Mouse (Mus musculus): Measurements from ENCODE around the gene Esrrg.

The Esrrg gene

DNA sequence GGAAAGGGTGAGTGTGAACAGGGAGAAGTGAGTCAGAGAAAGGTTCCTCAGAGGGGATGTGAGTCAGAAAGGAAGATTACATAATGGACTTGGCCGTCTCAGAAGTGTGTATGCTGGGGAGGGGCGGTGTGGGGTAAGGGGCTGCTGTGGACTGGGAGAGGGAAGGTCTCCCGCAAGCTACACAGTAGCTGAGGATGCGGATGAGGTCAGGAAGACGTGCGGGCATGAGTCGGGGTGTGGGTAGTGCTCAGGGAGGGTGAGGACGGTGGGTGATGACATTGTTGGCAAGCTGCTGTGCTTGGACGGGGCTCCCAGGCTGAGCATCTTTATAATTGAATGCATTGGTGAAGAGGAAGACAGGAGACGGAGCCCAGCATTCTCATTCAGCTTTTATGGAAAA is 192.2 kb downstream of the Esrrg start:
- no peak for DNase-seq (ENCODE audit: low read depth, low spot score)
- Histone ChIP-seq H3K36me3 (ENCODE audit: control insufficient read depth, insufficient read depth, low read length, poor library complexity, severe bottlenecking) (no peaks in the 10 kb centered on the region), H3K27me3 (ENCODE audit: control insufficient read depth, insufficient read depth, low read length, poor library complexity, severe bottlenecking) (no peaks in the 10 kb centered on the region)

DNA sequence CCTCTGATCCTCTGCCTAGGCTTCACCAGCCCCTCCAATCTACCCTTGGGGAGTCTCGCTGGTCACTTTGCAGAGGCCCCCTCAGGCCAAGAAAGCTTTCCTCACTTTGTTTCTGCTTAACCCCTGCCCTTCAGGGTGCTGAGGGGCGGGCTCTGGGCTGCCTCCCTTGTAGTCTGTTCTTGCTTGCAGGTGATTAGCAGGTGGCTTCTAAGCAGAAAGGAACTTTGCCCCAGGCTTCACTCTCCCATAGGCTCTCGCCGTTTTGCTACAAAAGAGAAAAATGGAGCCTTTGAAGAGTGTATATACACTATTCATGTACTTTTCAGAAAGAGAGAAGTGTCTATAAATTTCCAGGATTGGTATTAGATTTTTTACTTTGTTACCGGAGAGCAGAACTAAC is 195.0 kb downstream of the Esrrg start:
- H3K27me3 ChIP-seq (ENCODE audit: control insufficient read depth, insufficient read depth, low read length, poor library complexity, severe bottlenecking): no peaks in the 10 kb centered on the region
- no peak for DNase-seq (ENCODE audit: low read depth, low spot score)

DNA sequence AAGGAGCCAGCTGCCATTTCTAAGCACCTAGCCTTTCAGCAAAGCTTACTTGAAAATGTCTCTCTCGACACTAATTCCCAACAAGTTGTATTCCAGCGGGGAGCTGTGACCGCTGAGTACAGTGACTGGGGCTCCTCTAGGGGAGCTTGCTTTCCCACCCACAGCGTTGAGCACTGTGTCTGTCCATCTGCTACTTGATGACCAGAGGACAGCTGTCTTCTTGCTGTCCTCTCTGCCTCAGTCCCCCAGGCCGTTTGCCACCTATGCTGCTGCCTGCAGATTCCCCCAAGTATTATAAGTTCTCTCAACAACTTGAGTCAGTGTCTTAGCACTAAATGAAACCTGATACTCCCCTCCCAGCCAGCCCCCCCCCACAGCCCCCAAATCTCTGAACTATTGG is 195.4 kb downstream of the Esrrg start:
- no peak for DNase-seq (ENCODE audit: low read depth, low spot score)
- Histone ChIP-seq H3K36me3 (ENCODE audit: control insufficient read depth, insufficient read depth, low read length, poor library complexity, severe bottlenecking) (no peaks in the 10 kb centered on the region), H3K27me3 (ENCODE audit: control insufficient read depth, insufficient read depth, low read length, poor library complexity, severe bottlenecking) (no peaks in the 10 kb centered on the region)

More for the DNA sequence above, 195.0 kb downstream of the Esrrg start:
- no peaks in the 10 kb centered on the region for H3K36me3 ChIP-seq (ENCODE audit: control insufficient read depth, insufficient read depth, low read length, poor library complexity, severe bottlenecking)

DNA sequence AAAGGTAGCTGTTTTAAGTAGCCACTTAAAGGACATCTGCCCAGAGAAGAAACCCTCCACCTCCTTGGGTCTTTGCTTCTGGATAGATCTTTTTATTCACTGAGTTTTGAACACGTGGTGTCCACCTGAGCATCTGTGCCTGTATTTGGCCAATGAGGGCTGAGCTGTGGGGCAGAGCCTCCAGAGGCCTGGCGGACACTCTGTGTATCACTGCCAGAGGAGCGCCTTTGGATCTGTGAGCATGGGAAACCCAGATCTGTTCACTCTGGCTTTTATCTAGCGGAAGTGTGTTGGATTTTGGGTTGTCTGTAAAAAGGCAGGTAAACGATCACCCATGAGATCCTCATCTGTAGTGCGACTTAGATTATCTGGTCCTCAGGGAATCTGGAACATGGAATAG is 196.4 kb downstream of the Esrrg start:
- no peaks in the 10 kb centered on the region for H3K36me3 ChIP-seq (ENCODE audit: control insufficient read depth, insufficient read depth, low read length, poor library complexity, severe bottlenecking)
- no peaks in the 10 kb centered on the region for H3K27me3 ChIP-seq (ENCODE audit: control insufficient read depth, insufficient read depth, low read length, poor library complexity, severe bottlenecking)
- DNase-seq (ENCODE audit: low read depth, low spot score): no peak

DNA sequence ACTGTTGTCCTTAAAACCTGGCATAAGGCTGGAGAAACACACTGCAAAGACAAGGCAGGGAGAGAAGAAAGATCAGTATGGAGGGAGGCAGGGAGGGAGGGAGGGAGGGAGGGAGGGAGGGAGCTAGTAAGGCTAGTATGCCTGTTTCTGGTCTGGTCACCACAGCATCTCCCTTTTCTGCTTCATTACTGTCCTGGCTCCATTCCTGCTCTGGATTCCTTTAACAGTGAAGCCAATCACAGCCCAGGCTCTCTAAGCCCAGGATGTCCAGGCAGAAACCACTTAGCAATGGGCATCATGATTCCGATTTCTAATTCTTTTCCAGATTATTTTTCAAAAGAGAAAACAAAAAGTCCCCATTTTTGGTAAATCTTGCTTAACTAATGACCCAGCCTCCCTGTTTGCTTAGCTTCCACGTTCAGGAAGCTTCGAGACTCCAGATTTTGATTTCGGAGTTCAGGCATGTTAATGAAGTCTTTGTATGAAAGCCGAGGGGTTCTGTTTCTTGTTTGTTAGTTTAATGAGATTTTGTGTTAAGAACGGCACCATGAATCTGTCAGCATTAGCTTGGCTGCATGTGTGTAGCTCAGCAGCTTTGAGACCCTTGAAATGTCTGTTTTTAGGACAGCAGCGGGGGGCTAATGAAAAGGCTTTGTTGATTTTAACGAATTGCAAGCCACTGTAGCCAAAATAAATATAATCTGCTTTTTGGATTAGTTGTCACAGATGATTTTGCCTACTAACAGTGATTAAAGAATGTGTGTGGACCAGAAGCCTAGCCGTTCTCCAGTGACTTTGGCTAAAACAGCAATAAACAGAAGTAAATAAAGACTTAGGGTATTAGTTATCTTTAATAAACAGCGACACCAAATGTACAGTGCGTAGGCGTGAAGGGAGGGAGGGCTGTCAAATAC is 199.1 kb downstream of the Esrrg start:
- no peaks in the 10 kb centered on the region for H3K36me3 ChIP-seq (ENCODE audit: control insufficient read depth, insufficient read depth, low read length, poor library complexity, severe bottlenecking)
- no peak for DNase-seq (ENCODE audit: low read depth, low spot score)

DNA sequence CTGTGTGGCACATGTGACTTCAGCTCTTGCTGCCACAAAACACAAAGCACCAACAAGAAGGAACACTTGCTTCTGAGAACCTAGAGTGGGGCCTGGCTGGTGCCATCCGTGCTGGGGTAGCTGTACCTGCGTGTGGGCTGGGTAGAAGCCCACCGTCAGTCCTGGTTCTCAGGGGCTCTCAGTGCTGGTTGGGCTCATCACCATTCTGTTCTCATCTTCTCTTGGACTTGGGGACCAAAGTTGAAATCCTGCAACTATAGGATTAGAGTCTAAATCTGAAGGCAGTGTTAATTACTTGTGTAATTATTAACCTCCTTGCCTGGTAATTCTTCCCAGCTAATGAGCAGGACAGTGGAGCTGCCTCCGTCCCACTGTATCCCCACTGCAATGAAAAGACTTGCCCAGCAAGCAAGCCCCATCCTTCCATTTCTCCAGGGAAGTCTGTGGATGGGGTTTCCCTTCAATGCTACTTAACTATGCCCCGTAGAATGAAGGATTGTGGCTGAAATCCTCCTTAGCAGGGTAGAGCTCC is 199.9 kb downstream of the Esrrg start:
- no peaks in the 10 kb centered on the region for H3K36me3 ChIP-seq (ENCODE audit: control insufficient read depth, insufficient read depth, low read length, poor library complexity, severe bottlenecking)
- no peak for DNase-seq (ENCODE audit: low read depth, low spot score)
- no peaks in the 10 kb centered on the region for H3K27me3 ChIP-seq (ENCODE audit: control insufficient read depth, insufficient read depth, low read length, poor library complexity, severe bottlenecking)

More for the DNA sequence above, 199.1 kb downstream of the Esrrg start:
- H3K27me3 ChIP-seq (ENCODE audit: control insufficient read depth, insufficient read depth, low read length, poor library complexity, severe bottlenecking): no peaks in the 10 kb centered on the region

DNA sequence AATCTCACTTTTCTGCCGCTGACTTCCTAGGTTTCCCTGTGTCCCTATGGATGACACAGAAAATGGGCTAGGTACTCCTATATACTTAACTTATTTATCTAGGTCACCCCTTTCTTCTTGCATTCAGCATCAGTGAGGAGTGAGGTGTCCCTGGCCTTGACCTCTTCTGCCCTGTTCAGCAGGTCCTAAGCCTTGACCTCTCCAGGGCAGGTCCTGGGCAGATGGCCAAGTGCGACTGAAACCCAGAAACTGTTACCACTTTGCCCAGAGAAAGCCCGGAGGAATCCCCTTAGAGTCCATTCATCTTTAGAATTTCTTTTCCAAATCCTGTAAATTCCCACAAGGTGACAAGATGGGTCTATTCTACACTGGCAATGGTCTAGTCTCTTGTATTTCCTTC is 201.0 kb downstream of the Esrrg start:
- H3K36me3 ChIP-seq (ENCODE audit: control insufficient read depth, insufficient read depth, low read length, poor library complexity, severe bottlenecking): no peaks in the 10 kb centered on the region
- DNase-seq (ENCODE audit: low read depth, low spot score): no peak
- H3K27me3 ChIP-seq (ENCODE audit: control insufficient read depth, insufficient read depth, low read length, poor library complexity, severe bottlenecking): no peaks in the 10 kb centered on the region

DNA sequence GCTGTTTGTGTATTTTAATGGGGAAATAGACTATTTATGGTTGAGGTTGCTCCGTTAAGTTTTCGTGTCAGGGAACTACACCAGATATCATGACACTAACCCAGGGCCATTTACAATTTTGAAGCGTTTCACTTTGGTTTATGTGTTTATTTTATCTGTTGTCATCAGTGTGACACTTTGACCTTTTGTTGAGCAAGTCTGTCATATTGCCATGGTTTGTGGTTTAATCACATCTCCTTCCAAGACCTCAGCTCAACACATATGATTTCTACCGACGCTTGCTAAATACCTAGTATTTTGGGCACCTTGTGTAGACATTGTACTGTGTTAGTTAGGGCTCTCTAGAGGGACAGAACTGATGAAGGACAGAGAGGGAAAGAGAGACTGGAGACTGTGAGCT is 210.8 kb downstream of the Esrrg start:
- H3K27me3 ChIP-seq (ENCODE audit: control insufficient read depth, insufficient read depth, low read length, poor library complexity, severe bottlenecking): no peaks in the 10 kb centered on the region
- no peak for DNase-seq (ENCODE audit: low read depth, low spot score)
- H3K36me3 ChIP-seq (ENCODE audit: control insufficient read depth, insufficient read depth, low read length, poor library complexity, severe bottlenecking): no peaks in the 10 kb centered on the region

DNA sequence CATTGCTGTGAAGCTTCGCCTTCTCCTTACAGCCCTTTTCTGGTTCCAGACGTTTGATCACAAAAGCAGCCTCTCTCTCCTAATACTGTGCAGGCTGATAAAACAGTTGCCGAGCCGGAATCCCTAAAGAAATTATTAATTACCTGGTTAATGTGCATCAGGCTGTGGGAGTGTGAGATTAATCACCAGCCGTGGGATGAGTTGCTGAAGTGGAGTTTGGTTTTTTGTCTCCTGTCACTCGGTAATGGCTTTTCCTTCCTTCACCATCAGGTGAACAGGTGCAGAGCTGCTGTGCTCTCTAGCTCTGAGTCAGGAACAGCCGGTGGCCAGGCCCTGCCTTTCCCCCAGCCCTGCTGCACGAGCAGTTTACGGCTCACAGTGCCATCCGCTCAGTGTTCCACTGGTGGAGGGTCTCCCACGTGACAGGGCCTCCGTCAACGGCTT is 212.8 kb downstream of the Esrrg start:
- no peak for DNase-seq (ENCODE audit: low read depth, low spot score)
- no peaks in the 10 kb centered on the region for H3K36me3 ChIP-seq (ENCODE audit: control insufficient read depth, insufficient read depth, low read length, poor library complexity, severe bottlenecking)

DNA sequence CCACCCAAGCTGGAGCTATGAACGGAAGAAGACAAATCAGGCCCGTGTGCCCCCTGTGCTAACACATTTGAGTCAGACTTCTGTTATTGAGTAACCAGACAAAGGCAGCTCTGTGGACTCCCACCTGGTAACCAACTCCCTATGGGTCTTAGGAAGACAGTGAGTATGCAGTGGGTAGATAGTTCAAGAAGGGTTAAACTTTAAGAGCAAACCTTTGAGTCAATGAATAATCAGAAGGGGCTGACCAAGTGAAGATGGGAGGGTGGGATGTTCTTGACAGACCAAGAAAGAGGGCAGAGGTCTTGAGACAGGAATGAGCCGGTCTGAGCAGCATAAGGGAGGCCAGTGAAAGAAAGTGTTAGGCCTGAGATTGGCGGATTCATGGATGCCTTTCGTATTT is 214.8 kb downstream of the Esrrg start:
- Histone ChIP-seq H3K36me3 (ENCODE audit: control insufficient read depth, insufficient read depth, low read length, poor library complexity, severe bottlenecking) (no peaks in the 10 kb centered on the region), H3K27me3 (ENCODE audit: control insufficient read depth, insufficient read depth, low read length, poor library complexity, severe bottlenecking) (no peaks in the 10 kb centered on the region)
- no peak for DNase-seq (ENCODE audit: low read depth, low spot score)

More for the DNA sequence above, 212.8 kb downstream of the Esrrg start:
- H3K27me3 ChIP-seq (ENCODE audit: control insufficient read depth, insufficient read depth, low read length, poor library complexity, severe bottlenecking): no peaks in the 10 kb centered on the region

DNA sequence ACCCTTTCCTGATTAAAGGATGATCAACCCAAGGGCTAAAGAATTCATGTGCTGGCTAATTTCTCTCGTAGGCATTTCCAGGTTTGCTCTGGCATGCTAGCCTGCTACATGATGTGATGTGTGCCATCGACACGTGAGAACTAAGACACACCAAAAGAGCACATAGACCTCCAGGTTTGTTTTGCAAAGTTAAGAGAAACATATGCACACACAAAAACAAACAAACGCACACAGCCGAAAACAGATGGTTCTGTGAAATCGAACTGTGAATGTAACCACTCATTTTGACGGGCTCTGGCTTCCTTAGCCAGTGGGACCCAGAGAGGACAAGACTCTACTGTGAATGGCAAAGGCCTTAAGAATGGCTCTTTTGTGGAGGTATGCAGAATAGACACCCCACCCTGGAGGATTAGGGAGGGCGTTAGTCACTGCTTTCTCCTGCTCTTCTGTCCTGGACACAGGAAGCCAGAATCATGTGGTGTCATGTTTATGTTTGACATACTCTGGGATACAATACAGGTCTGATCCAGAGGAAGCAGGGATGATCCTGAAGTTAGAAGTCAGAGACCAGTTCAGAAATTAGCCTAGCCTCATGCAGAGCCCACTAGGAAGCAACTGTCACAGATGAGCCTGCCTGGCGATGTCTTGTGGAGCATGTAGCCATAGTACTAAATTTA is 217.0 kb downstream of the Esrrg start:
- H3K27me3 ChIP-seq (ENCODE audit: control insufficient read depth, insufficient read depth, low read length, poor library complexity, severe bottlenecking): no peaks in the 10 kb centered on the region
- no peaks in the 10 kb centered on the region for H3K36me3 ChIP-seq (ENCODE audit: control insufficient read depth, insufficient read depth, low read length, poor library complexity, severe bottlenecking)
- DNase-seq (ENCODE audit: low read depth, low spot score): no peak

DNA sequence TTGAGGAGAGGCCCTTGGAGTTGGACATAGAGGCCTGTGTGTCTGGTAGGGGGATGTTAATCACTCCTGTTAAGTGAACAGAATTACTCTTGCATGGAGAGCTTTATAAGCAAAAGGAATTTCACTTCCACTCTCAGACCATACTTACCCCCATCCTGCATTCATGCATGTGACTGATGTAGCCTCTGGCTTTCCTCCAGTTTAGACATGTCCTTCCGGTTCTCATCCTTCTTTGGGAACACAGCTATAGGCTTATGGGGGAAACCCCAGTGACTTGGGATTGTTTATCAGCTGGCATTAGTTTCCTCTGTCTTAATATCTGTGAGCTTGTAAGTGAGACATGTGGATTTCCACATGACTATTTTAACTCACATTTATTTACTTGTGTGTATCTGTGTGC is 217.5 kb downstream of the Esrrg start:
- H3K36me3 ChIP-seq (ENCODE audit: control insufficient read depth, insufficient read depth, low read length, poor library complexity, severe bottlenecking): no peaks in the 10 kb centered on the region
- DNase-seq (ENCODE audit: low read depth, low spot score): no peak

DNA sequence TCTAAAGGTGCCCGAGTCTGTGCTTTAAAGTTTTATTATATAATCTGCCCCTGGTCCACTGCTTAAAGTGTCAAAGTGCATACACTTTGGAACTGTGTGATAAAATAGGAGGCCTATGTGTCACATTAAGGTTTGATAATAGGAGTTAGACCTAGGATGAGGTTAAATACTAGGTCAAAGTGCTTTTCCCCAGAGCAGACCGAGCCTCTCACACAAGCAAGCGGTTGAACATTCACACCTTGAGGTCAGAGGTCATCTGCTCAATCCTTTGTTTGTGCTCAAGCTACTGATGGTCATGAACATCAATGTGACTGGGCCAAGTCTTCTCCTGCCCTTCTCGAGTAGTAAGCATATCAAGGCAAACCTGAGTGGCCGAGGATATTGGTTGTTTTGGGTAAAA is 218.3 kb downstream of the Esrrg start:
- Histone ChIP-seq H3K27me3 (ENCODE audit: control insufficient read depth, insufficient read depth, low read length, poor library complexity, severe bottlenecking) (no peaks in the 10 kb centered on the region), H3K36me3 (ENCODE audit: control insufficient read depth, insufficient read depth, low read length, poor library complexity, severe bottlenecking) (no peaks in the 10 kb centered on the region)
- no peak for DNase-seq (ENCODE audit: low read depth, low spot score)

More for the DNA sequence above, 217.5 kb downstream of the Esrrg start:
- no peaks in the 10 kb centered on the region for H3K27me3 ChIP-seq (ENCODE audit: control insufficient read depth, insufficient read depth, low read length, poor library complexity, severe bottlenecking)

DNA sequence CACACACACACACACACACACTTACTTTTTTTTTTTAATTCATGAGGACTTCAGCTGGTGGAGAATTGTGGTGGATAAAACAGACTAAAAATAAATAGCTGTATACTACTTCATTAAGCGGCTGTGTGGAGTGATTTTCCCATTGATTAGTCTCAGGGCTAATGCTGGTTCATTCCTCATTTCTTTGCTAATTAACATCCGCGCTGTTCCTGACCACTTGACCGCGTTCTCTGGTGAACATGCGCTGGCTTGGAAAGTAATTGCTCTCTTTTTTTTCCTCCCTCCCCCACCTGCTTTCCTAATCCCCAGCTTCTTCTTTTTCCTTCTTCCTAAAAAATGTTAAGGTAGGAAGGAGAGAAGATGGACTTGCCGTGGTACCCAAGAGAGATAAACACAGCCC is 222.3 kb downstream of the Esrrg start:
- H3K27me3 ChIP-seq (ENCODE audit: control insufficient read depth, insufficient read depth, low read length, poor library complexity, severe bottlenecking): no peaks in the 10 kb centered on the region
- DNase-seq (ENCODE audit: low read depth, low spot score): no peak
- H3K36me3 ChIP-seq (ENCODE audit: control insufficient read depth, insufficient read depth, low read length, poor library complexity, severe bottlenecking): no peaks in the 10 kb centered on the region

DNA sequence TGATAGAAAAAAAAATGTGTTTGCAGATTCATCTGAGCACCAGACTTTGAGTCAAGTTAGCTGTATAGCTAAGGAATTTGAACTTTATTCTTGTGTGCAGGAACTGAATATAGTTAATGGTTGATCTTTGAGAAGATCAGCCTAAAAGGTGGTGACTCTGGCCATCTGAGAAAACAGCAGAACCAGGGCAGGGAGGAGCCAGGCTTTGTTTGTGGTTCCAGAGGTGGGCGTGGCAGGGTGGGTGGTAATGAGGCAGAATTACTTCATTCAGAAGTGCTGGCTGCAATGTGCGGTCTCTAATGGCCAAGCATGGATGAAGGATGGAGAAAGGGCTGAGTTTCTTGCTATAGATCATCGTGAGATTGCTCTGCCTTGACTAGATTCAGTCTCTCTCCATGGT is 224.3 kb downstream of the Esrrg start:
- Histone ChIP-seq H3K27me3 (ENCODE audit: control insufficient read depth, insufficient read depth, low read length, poor library complexity, severe bottlenecking) (no peaks in the 10 kb centered on the region), H3K36me3 (ENCODE audit: control insufficient read depth, insufficient read depth, low read length, poor library complexity, severe bottlenecking) (no peaks in the 10 kb centered on the region)
- no peak for DNase-seq (ENCODE audit: low read depth, low spot score)
